Mouse (Mus musculus): ENCODE measurements around the gene Nabp1. TPM values are rescaled to one million over a fixed set of nuclear protein-coding genes. Genes with fewer than 3 reads are reported as not detected.

The Nabp1 gene
- polyA plus RNA-seq, 1 experiment from 2014 or later, result 14.9 TPM

DNA sequence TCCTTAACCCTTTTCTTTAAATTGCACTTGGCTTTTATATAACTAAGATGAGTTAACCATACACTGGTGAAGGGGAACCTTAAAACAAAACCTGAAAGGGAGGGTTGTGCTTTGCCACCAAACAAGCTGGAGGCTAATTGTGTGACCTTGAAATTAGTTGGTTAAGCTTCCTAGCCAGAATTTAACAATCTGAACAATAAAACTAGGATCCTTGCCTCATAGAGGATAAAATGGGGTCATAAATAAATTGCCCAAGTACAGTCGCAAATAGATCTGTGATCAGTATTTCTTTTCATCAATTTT lies 753 bp upstream of the Nabp1 start:
- Histone ChIP-seq H3K4me1 (replicated peaks; ENCODE audit: control insufficient read depth, insufficient read depth, low read length) (no peaks in the 10 kb centered on the region), H3K9ac (ENCODE audit: low read depth, low read length) (peak overlapping the region; percentile 58; the same call in 1 of the 2 replicates), H3K27ac (ENCODE audit: low read depth, low read length) (peak overlapping the region; percentile 87)

DNA sequence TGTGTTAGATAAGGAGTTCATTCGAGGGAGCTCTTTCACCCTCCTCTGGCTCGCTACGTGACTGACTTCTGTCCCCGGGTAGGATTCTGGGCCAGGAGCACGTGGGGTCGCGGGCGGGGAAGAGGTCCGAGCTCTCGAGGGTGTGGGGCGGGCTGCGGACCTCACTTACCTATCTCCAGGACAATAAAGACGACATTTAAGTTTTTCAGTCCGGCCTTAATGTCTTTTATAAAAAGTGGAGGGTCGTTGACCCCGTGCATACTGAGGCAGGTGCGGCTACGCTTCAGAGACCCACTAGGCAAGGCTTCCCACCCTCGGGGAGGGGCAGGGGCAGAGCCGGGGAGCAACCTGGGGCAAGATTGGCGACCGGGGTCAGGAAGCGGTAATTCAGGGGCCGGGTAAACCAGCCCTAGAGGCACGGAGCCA lies 556 bp downstream of the Nabp1 start:
- no peaks in the 10 kb centered on the region for H3K4me1 ChIP-seq (replicated peaks; ENCODE audit: control insufficient read depth, insufficient read depth, low read length)
- H3K36me3 ChIP-seq (ENCODE audit: control insufficient read depth, insufficient read depth), result no peaks in the 10 kb centered on the region
- under 1% methylated on average over 25 of the region's 25 CpGs for WGBS
- H3K4me2 ChIP-seq (replicated peaks; ENCODE audit: low read depth), result peak overlapping the region; percentile 82
- H3K9ac ChIP-seq (ENCODE audit: low read depth, low read length), result peak overlapping the region; percentile 76
- peak overlapping the region; percentile 69 for H3K4me3 ChIP-seq (ENCODE audit: low read depth, low read length)
- no peaks in the 10 kb centered on the region for H3K27me3 ChIP-seq (replicated peaks; ENCODE audit: control insufficient read depth, insufficient read depth, low read length)
- H3K9me3 ChIP-seq (ENCODE audit: control insufficient read depth), result no peaks in the 10 kb centered on the region
- ATAC-seq, result peak; percentile 17; the same call in 1 of the 2 replicates
- no peak for TF ChIP-seq CTCF (IDR thresholded peaks at IDR 0.05; ENCODE audit: low read depth)
- peak overlapping the region; percentile 87 for H3K27ac ChIP-seq (ENCODE audit: low read depth, low read length)

More for the DNA sequence above, 753 bp upstream of the Nabp1 start:
- Histone ChIP-seq H3K27me3 (replicated peaks; ENCODE audit: control insufficient read depth, insufficient read depth, low read length) (no peaks in the 10 kb centered on the region), H3K4me3 (ENCODE audit: low read depth, low read length) (peak overlapping the region; percentile 69), H3K9me3 (ENCODE audit: control insufficient read depth) (no peaks in the 10 kb centered on the region), H3K36me3 (ENCODE audit: control insufficient read depth, insufficient read depth) (no peaks in the 10 kb centered on the region), H3K4me2 (replicated peaks; ENCODE audit: low read depth) (peak overlapping the region; percentile 82)
- ATAC-seq, result no peak
- WGBS, result 35% methylated on average over 1 of the region's 1 CpGs
- no peak for TF ChIP-seq CTCF (IDR thresholded peaks at IDR 0.05; ENCODE audit: low read depth)

DNA sequence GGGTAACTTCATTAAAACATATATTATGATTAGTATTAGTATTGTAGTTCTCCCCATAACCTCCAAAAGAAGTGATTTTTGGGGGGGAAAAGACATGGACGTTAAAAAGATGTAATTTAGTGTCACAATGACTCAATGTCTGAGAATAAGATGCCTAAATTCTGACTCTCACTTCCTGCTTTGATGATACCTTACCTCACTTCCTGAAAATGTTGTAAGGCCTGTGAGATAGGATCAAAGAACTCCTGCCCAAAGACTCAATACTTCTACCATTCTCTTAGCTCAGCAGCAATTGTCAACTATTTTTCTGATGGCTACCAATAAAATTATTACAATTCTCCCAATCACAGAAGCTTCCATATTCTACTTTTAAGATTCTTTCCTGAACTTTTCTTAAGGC lies 1.8 kb downstream of the Nabp1 start:
- H3K36me3 ChIP-seq (ENCODE audit: control insufficient read depth, insufficient read depth), result no peaks in the 10 kb centered on the region
- no peaks in the 10 kb centered on the region for H3K4me1 ChIP-seq (replicated peaks; ENCODE audit: control insufficient read depth, insufficient read depth, low read length)
- TF ChIP-seq CTCF (IDR thresholded peaks at IDR 0.05; ENCODE audit: low read depth), result no peak
- H3K9ac ChIP-seq (ENCODE audit: low read depth, low read length), result no peak overlapping the region
- H3K9me3 ChIP-seq (ENCODE audit: control insufficient read depth), result no peaks in the 10 kb centered on the region
- no peak overlapping the region for H3K4me3 ChIP-seq (ENCODE audit: low read depth, low read length)
- H3K27ac ChIP-seq (ENCODE audit: low read depth, low read length), result no peak overlapping the region
- ATAC-seq, result no peak
- 51% methylated on average over 1 of the region's 1 CpGs for WGBS
- H3K4me2 ChIP-seq (replicated peaks; ENCODE audit: low read depth), result peak overlapping the region; percentile 82; the same call in 1 of the 2 replicates
- H3K27me3 ChIP-seq (replicated peaks; ENCODE audit: control insufficient read depth, insufficient read depth, low read length), result no peaks in the 10 kb centered on the region

DNA sequence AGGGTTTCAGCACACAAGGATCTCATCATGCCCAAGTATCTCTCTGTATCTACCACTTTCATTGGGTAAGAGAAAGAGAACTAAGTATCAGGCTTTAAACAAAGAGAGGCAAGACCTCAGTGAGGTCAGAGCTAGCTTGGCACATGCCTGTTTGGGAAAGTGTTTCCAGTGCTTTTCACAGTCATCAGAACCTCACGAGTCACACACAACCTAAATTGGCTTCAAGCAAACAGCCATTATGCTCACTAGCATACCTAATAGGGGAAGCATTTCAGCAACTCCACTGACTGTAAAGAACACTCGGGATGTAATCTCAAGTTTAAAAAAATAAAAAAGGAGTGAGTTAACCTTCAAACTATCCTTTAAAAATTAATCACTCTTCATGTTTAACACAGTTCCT lies 10.1 kb downstream of the Nabp1 start:
- Histone ChIP-seq H3K27ac (ENCODE audit: low read depth, low read length) (no peak overlapping the region), H3K27me3 (replicated peaks; ENCODE audit: control insufficient read depth, insufficient read depth, low read length) (no peaks in the 10 kb centered on the region), H3K9me3 (ENCODE audit: control insufficient read depth) (no peaks in the 10 kb centered on the region), H3K36me3 (ENCODE audit: control insufficient read depth, insufficient read depth) (peaks cover 14% of the 10 kb centered on the region; the same call in 1 of the 2 replicates), H3K9ac (ENCODE audit: low read depth, low read length) (no peak overlapping the region), H3K4me1 (replicated peaks; ENCODE audit: control insufficient read depth, insufficient read depth, low read length) (no peaks in the 10 kb centered on the region), H3K4me2 (replicated peaks; ENCODE audit: low read depth) (no peak overlapping the region), H3K4me3 (ENCODE audit: low read depth, low read length) (no peak overlapping the region)
- no peak for ATAC-seq
- TF ChIP-seq CTCF (IDR thresholded peaks at IDR 0.05; ENCODE audit: low read depth), result no peak
- 38% methylated on average over 2 of the region's 2 CpGs for WGBS

DNA sequence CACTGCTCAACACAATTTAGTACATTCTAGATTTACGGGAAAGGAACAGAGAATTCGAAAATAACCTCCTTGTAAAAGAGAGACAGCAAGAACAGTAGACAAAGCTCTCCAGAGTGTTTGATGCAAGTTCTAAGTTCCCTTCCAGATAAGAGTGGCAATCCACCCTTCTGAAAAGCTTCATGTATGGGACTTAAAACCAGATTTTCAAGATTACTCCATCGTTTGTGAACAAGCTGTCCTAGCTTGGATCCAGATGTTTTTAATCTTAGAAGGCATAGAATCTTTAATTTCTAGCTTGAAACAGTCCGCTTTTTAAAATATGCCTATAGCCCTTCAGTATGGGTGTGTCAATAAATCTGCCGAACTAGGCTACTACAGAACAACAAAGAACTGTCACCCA lies 11.0 kb downstream of the Nabp1 start:
- Histone ChIP-seq H3K36me3 (ENCODE audit: control insufficient read depth, insufficient read depth) (peaks cover 14% of the 10 kb centered on the region; the same call in 1 of the 2 replicates), H3K9me3 (ENCODE audit: control insufficient read depth) (no peaks in the 10 kb centered on the region), H3K4me3 (ENCODE audit: low read depth, low read length) (no peak overlapping the region), H3K4me1 (replicated peaks; ENCODE audit: control insufficient read depth, insufficient read depth, low read length) (no peaks in the 10 kb centered on the region), H3K4me2 (replicated peaks; ENCODE audit: low read depth) (no peak overlapping the region), H3K27ac (ENCODE audit: low read depth, low read length) (no peak overlapping the region), H3K9ac (ENCODE audit: low read depth, low read length) (no peak overlapping the region), H3K27me3 (replicated peaks; ENCODE audit: control insufficient read depth, insufficient read depth, low read length) (no peaks in the 10 kb centered on the region)
- TF ChIP-seq CTCF (IDR thresholded peaks at IDR 0.05; ENCODE audit: low read depth), result no peak
- ATAC-seq, result no peak
- WGBS, result 79% methylated on average over 5 of the region's 5 CpGs

DNA sequence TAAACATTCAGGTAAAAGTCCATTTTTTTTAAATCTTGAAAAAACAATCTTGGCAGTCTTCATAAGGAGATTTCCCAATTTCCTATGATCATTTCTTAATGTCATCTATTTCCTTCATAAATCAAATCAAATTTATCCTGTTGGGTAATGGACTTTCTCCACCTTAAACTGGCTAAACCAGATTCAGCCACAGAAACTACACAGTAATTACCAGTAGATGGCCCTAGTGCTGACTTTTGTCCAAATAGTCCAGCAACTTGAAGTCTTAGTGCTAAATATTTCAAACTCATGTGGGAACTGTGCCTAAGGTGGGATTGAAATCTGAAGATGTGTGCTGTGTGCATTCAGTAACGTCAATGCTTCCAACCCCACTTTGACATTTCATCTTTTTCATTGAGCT lies 11.8 kb downstream of the Nabp1 start:
- TF ChIP-seq CTCF (IDR thresholded peaks at IDR 0.05; ENCODE audit: low read depth), result peak; percentile 71
- WGBS, result 36% methylated on average over 1 of the region's 1 CpGs
- Histone ChIP-seq H3K27me3 (replicated peaks; ENCODE audit: control insufficient read depth, insufficient read depth, low read length) (no peaks in the 10 kb centered on the region), H3K36me3 (ENCODE audit: control insufficient read depth, insufficient read depth) (peaks cover 14% of the 10 kb centered on the region; the same call in 1 of the 2 replicates), H3K9me3 (ENCODE audit: control insufficient read depth) (no peaks in the 10 kb centered on the region), H3K9ac (ENCODE audit: low read depth, low read length) (no peak overlapping the region), H3K4me1 (replicated peaks; ENCODE audit: control insufficient read depth, insufficient read depth, low read length) (no peaks in the 10 kb centered on the region), H3K4me2 (replicated peaks; ENCODE audit: low read depth) (no peak overlapping the region), H3K27ac (ENCODE audit: low read depth, low read length) (no peak overlapping the region), H3K4me3 (ENCODE audit: low read depth, low read length) (no peak overlapping the region)
- no peak; the same call in 1 of the 2 replicates for ATAC-seq

DNA sequence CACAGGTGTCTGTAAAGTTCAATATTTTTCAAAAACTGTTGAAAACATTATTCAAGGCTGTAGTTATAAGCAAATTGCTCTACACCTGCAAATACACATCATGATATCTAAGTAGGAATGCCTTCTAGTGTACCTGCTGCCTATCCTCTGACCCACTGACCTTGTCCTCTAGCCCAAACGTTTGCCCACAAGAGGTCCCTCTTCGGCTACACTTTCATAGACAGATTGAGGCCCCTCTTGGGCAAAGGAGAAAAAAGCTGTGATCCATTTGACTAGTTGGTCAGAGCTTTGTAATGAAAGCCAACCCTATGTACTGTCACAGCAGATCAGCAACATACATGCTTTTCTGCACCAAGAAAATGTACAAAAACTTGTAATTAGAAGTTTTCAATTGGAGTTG lies 12.9 kb downstream of the Nabp1 start:
- ATAC-seq, result no peak
- peaks cover 11% of the 10 kb centered on the region; the same call in 1 of the 2 replicates for H3K36me3 ChIP-seq (ENCODE audit: control insufficient read depth, insufficient read depth)
- WGBS, result 33% methylated on average over 2 of the region's 2 CpGs
- H3K4me3 ChIP-seq (ENCODE audit: low read depth, low read length), result no peak overlapping the region
- no peaks in the 10 kb centered on the region for H3K27me3 ChIP-seq (replicated peaks; ENCODE audit: control insufficient read depth, insufficient read depth, low read length)
- H3K4me2 ChIP-seq (replicated peaks; ENCODE audit: low read depth), result no peak overlapping the region
- H3K4me1 ChIP-seq (replicated peaks; ENCODE audit: control insufficient read depth, insufficient read depth, low read length), result no peaks in the 10 kb centered on the region
- TF ChIP-seq CTCF (IDR thresholded peaks at IDR 0.05; ENCODE audit: low read depth), result peak; percentile 38
- H3K9me3 ChIP-seq (ENCODE audit: control insufficient read depth), result no peaks in the 10 kb centered on the region
- H3K9ac ChIP-seq (ENCODE audit: low read depth, low read length), result no peak overlapping the region
- no peak overlapping the region for H3K27ac ChIP-seq (ENCODE audit: low read depth, low read length)
